Mouse (Mus musculus): ENCODE results near the gene Ltbp1. TPM values are rescaled to one million over a fixed set of nuclear protein-coding genes. Genes with fewer than 3 reads are reported as not detected.

Gene Ltbp1
- total and polyA plus RNA-seq, 3 experiments = 0.01 to 0.04 TPM; not detected in 1

DNA sequence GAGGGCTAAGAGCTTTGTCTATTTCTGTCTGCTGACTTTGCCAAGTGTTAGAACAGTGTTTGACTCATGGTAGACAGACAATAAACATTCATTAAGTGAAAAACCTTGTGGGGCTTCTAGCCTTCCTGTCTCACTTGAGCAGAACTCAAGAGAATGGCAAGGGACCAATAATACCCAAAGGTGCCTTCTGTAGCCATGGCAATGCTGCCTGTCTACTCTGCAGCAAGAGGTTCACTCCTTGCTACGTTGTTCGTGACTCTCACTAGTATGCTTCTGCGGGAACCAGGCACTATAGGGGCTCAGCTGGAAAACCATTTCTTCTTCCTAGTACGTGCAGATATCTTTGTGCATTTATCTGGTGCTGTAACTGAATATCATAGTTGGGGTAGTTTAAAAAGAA lies 205.2 kb downstream of the Ltbp1 start:
- no peak for DNase-seq (ENCODE audit: low read depth, low spot score)
- peaks cover 4 to 5% of the 10 kb centered on the region in 2 experiments for H3K27me3 ChIP-seq (ENCODE audit: control insufficient read depth in 1 of 2, insufficient read depth in 2 of 2, low read length in 2 of 2)
- TF ChIP-seq SMC3 (IDR thresholded peaks at IDR 0.05; ENCODE audit: low read depth, low read length) (no peak), POLR2AphosphoS2 (IDR thresholded peaks at IDR 0.05; ENCODE audit: low read length) (no peak), POLR2A (IDR thresholded peaks at IDR 0.05; ENCODE audit: control insufficient read depth in 1 of 2, insufficient read depth in 1 of 2, low read depth in 1 of 2, low read length in 2 of 2, poor library complexity in 1 of 2) (no peak), JUND (IDR thresholded peaks at IDR 0.05; ENCODE audit: low read depth, low read length) (no peak), E2F4 (IDR thresholded peaks at IDR 0.05; ENCODE audit: borderline replicate concordance, low read depth, low read length) (no peak), NELFE (IDR thresholded peaks at IDR 0.05; ENCODE audit: low read depth, low read length) (no peak)
- H3K9me3 ChIP-seq (replicated peaks; ENCODE audit: insufficient read depth, low read length) = no peaks in the 10 kb centered on the region
- no peaks in the 10 kb centered on the region for H3K4me1 ChIP-seq (ENCODE audit: control insufficient read depth in 1 of 2, insufficient read depth in 2 of 2, low read length in 2 of 2)
- H3K27ac ChIP-seq (ENCODE audit: control insufficient read depth, low read depth, low read length) = no peak overlapping the region
- H3K36me3 ChIP-seq (ENCODE audit: control insufficient read depth in 1 of 2, insufficient read depth in 2 of 2, low read length in 2 of 2) = no peaks in the 10 kb centered on the region
- no peak overlapping the region for H3K9ac ChIP-seq (ENCODE audit: control insufficient read depth, low read depth, low read length, poor library complexity, severe bottlenecking)
- no peak overlapping the region for H3K4me3 ChIP-seq (ENCODE audit: control insufficient read depth in 1 of 2, insufficient read depth in 1 of 2, low read depth in 2 of 2, low read length in 2 of 2)
- no peaks in the 10 kb centered on the region for H3K79me2 ChIP-seq (ENCODE audit: control insufficient read depth, insufficient read depth, low read length, poor library complexity)

DNA sequence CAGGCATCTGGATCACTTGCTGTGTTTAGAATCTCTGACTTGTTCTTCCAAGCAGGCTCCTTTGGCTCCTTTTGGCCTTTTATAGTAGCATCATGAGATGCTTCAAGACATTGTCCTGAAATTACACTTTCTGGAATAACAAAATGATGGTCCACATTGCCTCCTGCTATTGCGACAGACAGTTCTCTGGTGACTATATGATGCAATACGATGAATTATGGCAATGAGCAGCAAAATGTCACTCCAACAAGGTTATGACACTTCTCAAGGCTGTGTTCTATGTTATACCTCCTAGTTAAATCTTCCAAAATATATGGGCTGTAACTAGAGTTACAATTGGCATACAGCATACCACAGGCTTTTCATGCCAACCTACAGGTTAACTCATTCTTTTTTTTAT lies 211.0 kb downstream of the Ltbp1 start:
- no peak for DNase-seq (ENCODE audit: low read depth, low spot score)
- Histone ChIP-seq H3K79me2 (ENCODE audit: control insufficient read depth, insufficient read depth, low read length, poor library complexity) (no peaks in the 10 kb centered on the region), H3K9me3 (replicated peaks; ENCODE audit: insufficient read depth, low read length) (no peaks in the 10 kb centered on the region), H3K4me1 (ENCODE audit: control insufficient read depth in 1 of 2, insufficient read depth in 2 of 2, low read length in 2 of 2) (no peaks in the 10 kb centered on the region), H3K27ac (ENCODE audit: control insufficient read depth, low read depth, low read length) (no peak overlapping the region), H3K9ac (ENCODE audit: control insufficient read depth, low read depth, low read length, poor library complexity, severe bottlenecking) (no peak overlapping the region), H3K4me3 (ENCODE audit: control insufficient read depth in 1 of 2, insufficient read depth in 1 of 2, low read depth in 2 of 2, low read length in 2 of 2) (no peak overlapping the region), H3K27me3 (ENCODE audit: control insufficient read depth in 1 of 2, insufficient read depth in 2 of 2, low read length in 2 of 2) (no peaks in the 10 kb centered on the region; a peak in 2 of 4 replicates), H3K36me3 (ENCODE audit: control insufficient read depth in 1 of 2, insufficient read depth in 2 of 2, low read length in 2 of 2) (no peaks in the 10 kb centered on the region)
- TF ChIP-seq POLR2AphosphoS5 (IDR thresholded peaks at IDR 0.05; ENCODE audit: borderline replicate concordance, low read depth, low read length) (no peak), SIN3A (IDR thresholded peaks at IDR 0.05; ENCODE audit: low read length) (no peak), TBP (IDR thresholded peaks at IDR 0.05; ENCODE audit: low read depth, low read length) (no peak), NELFE (IDR thresholded peaks at IDR 0.05; ENCODE audit: low read depth, low read length) (no peak), RCOR1 (IDR thresholded peaks at IDR 0.05; ENCODE audit: low read depth, low read length) (no peak), GATA1 (IDR thresholded peaks at IDR 0.05; ENCODE audit: low read depth, low read length) (no peak), CHD2 (IDR thresholded peaks at IDR 0.05; ENCODE audit: low read length) (no peak), POLR2AphosphoS2 (IDR thresholded peaks at IDR 0.05; ENCODE audit: low read length) (no peak), ETS1 (IDR thresholded peaks at IDR 0.05; ENCODE audit: low read depth, low read length) (no peak)

DNA sequence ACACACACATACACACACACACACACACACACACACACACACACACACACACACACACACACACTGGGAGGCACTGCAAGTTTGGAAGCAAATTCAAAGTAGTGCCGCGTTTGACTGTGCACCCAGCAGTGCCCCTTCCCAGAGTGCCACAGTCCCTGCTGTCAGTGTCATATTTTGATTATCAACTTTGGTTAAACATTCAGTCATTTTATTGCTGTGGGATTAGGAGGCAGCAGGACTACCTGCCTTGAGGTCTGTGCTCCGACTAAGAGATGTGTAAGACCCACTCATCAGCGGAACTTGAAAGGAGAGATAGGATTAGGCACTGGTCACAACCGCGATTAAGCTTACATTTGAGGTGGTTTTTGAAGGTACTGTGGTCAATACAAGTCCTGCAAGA lies 213.3 kb downstream of the Ltbp1 start:
- TF ChIP-seq MEF2A (IDR thresholded peaks at IDR 0.05; ENCODE audit: extremely low read depth, insufficient replicate concordance, low read depth, low read length, poor library complexity, severe bottlenecking) (no peak), TBP (IDR thresholded peaks at IDR 0.05; ENCODE audit: low read depth, low read length) (no peak), CHD2 (IDR thresholded peaks at IDR 0.05; ENCODE audit: low read length) (no peak), E2F4 (IDR thresholded peaks at IDR 0.05; ENCODE audit: borderline replicate concordance, low read depth, low read length) (no peak), TCF12 (IDR thresholded peaks at IDR 0.05; ENCODE audit: low read depth, low read length) (no peak), RCOR1 (IDR thresholded peaks at IDR 0.05; ENCODE audit: low read depth, low read length) (no peak), ZKSCAN1 (IDR thresholded peaks at IDR 0.05; ENCODE audit: low read depth, low read length) (no peak), ZNF384 (IDR thresholded peaks at IDR 0.05; ENCODE audit: low read depth, low read length) (no peak), CTCF (IDR thresholded peaks at IDR 0.05 in 2 of 3, conservative IDR thresholded peaks at IDR 0.05 in 1 of 3; ENCODE audit: control insufficient read depth in 1 of 3, insufficient read depth in 1 of 3, low read depth in 2 of 3, low read length in 3 of 3, poor library complexity in 1 of 3, severe bottlenecking in 1 of 3) (no peak), CHD1 (IDR thresholded peaks at IDR 0.05; ENCODE audit: low read depth, low read length) (no peak), MYB (IDR thresholded peaks at IDR 0.05; ENCODE audit: low read depth, low read length) (no peak)
- Histone ChIP-seq H3K9ac (ENCODE audit: control insufficient read depth, low read depth, low read length, poor library complexity, severe bottlenecking) (no peak overlapping the region), H3K79me2 (ENCODE audit: control insufficient read depth, insufficient read depth, low read length, poor library complexity) (no peaks in the 10 kb centered on the region), H3K27me3 (ENCODE audit: control insufficient read depth in 1 of 2, insufficient read depth in 2 of 2, low read length in 2 of 2) (no peaks in the 10 kb centered on the region; a peak in 1 of 4 replicates), H3K4me3 (ENCODE audit: control insufficient read depth in 1 of 2, insufficient read depth in 1 of 2, low read depth in 2 of 2, low read length in 2 of 2) (no peak overlapping the region), H3K9me3 (replicated peaks; ENCODE audit: insufficient read depth, low read length) (no peaks in the 10 kb centered on the region), H3K27ac (ENCODE audit: control insufficient read depth, low read depth, low read length) (no peak overlapping the region), H3K4me1 (ENCODE audit: control insufficient read depth in 1 of 2, insufficient read depth in 2 of 2, low read length in 2 of 2) (no peaks in the 10 kb centered on the region), H3K36me3 (ENCODE audit: control insufficient read depth in 1 of 2, insufficient read depth in 2 of 2, low read length in 2 of 2) (no peaks in the 10 kb centered on the region)
- DNase-seq (ENCODE audit: low read depth, low spot score) = no peak

Data from MEL (cell line).